Comparison of ENCODE assay signal across 13 mouse cellular contexts in genomic region chr11:24052882-24053281, GRCm38 (mm10). TPM values are rescaled to one million over a fixed set of nuclear protein-coding genes. Genes with fewer than 3 reads are reported as not detected.
A peak's percentile ranks its signal among the peaks of the same experiment; 100 is the strongest.
DNase-seq lines count a peak whose midpoint lies in the region; ATAC-seq and TF ChIP-seq lines count a peak whose summit lies in the region.
"Had no signal": no experiment of that assay in that cellular context is flagged by ENCODE, and none has a peak within 500 bp of the region (broad histone marks: within the 10 kb centered on the region; RNA-seq: fewer than 3 reads in every experiment).

No protein-coding gene starts in this region.

- H3K4me2 ChIP-seq in kidney, postnatal 0 days (ENCODE audit: low read length) = no peak overlapping the region
- no peak overlapping the region for H3K4me2 ChIP-seq in CH12.LX (ENCODE audit: insufficient read depth, low read depth, poor library complexity, severe bottlenecking)
- no peak overlapping the region for H3K4me2 ChIP-seq in embryonic facial prominence, embryonic 14.5 days (ENCODE audit: low read depth, low read length)
- H3K4me2 ChIP-seq: embryonic facial prominence, embryonic 13.5 days; limb, embryonic 13.5 days had no signal

- dilution Hi-C loops in CH12.LX (cut with MboI; ENCODE audit: extremely low pct_ligation_motif_present, extremely low pct_unique_long_range_greater_than_20kb, low sequenced_read_pairs) = no loop called here

- peak; percentile 44 for TF ChIP-seq RAD21 in CH12.LX (IDR thresholded peaks at IDR 0.05; ENCODE audit: low read depth, low read length)

- TF ChIP-seq CTCF in kidney, postnatal 0 days (IDR thresholded peaks at IDR 0.05; ENCODE audit: low read depth) = peak; percentile 42; the same call in 1 of the 2 replicates
- TF ChIP-seq CTCF in CH12.LX (conservative IDR thresholded peaks at IDR 0.05 in 1 of 2, IDR thresholded peaks at IDR 0.05 in 1 of 2; ENCODE audit: low read depth in 2 of 2, low read length in 2 of 2) (peak in 1 of 2 experiments; percentile 57; a peak in 2 of 4 replicates), G1E (IDR thresholded peaks at IDR 0.05; ENCODE audit: low read depth, low read length) (peak; percentile 10; the same call in 1 of the 2 replicates)

- H3K27me3 ChIP-seq in kidney, postnatal 0 days (ENCODE audit: insufficient read depth, low read length) = no peaks in the 10 kb centered on the region; the same call in 1 of the 2 replicates
- H3K27me3 ChIP-seq in CH12.LX (replicated peaks) (peaks cover 2% of the 10 kb centered on the region), G1E (ENCODE audit: insufficient read depth, low read length) (peaks cover 35% of the 10 kb centered on the region)
- no peaks in the 10 kb centered on the region for H3K27me3 ChIP-seq in embryonic facial prominence, embryonic 14.5 days (replicated peaks; ENCODE audit: control insufficient read depth, insufficient read depth, low read length)
- H3K27me3 ChIP-seq: embryonic facial prominence, embryonic 13.5 days had no signal

- no peaks in the 10 kb centered on the region for H3K36me3 ChIP-seq in kidney, postnatal 0 days (ENCODE audit: insufficient read depth, low read length)
- H3K36me3 ChIP-seq in CH12.LX (replicated peaks in 1 of 2; ENCODE audit: control insufficient read depth in 1 of 2, insufficient read depth in 1 of 2, low read length in 1 of 2) = no peaks in the 10 kb centered on the region
- no peaks in the 10 kb centered on the region for H3K36me3 ChIP-seq in G1E (replicated peaks)
- H3K36me3 ChIP-seq in embryonic facial prominence, embryonic 14.5 days (ENCODE audit: control insufficient read depth, insufficient read depth, low read length) = no peaks in the 10 kb centered on the region
- H3K36me3 ChIP-seq: embryonic facial prominence, embryonic 13.5 days; limb, embryonic 13.5 days had no signal

- peak; percentile 8 for DNase-seq in kidney, postnatal 0 days (ENCODE audit: low spot score)
- DNase-seq in kidney, adult 18-20 months = no peak
- DNase-seq in CH12.LX (ENCODE audit: extremely low read depth) (peak; percentile 34), G1E (ENCODE audit: low spot score) (no peak)
- peak; percentile 14 for DNase-seq in embryonic facial prominence, embryonic 14.5 days (ENCODE audit: low spot score)
- DNase-seq in layer of hippocampus, adult 11-12 months (ENCODE audit: low spot score) = no peak
- no peak for DNase-seq in left cerebral cortex, postnatal 10 days (ENCODE audit: extremely low spot score in 1 of 2, low spot score in 2 of 2)
- DNase-seq: gastrocnemius, adult 2 months; heart, postnatal 14 days; thymus, postnatal 25 days had no signal

- no peaks in the 10 kb centered on the region for H3K79me2 ChIP-seq in CH12.LX (replicated peaks; ENCODE audit: control insufficient read depth, extremely low read depth, insufficient read depth, poor library complexity, severe bottlenecking)

- no peak overlapping the region for H3K4me3 ChIP-seq in kidney, postnatal 0 days (replicated peaks; ENCODE audit: low read depth, low read length)
- no peak overlapping the region for H3K4me3 ChIP-seq in CH12.LX (replicated peaks in 1 of 3; ENCODE audit: low read depth in 2 of 3, low read length in 2 of 3, poor library complexity in 1 of 3)
- H3K4me3 ChIP-seq in G1E (ENCODE audit: low read depth, low read length) = no peak overlapping the region
- H3K4me3 ChIP-seq in embryonic facial prominence, embryonic 14.5 days (ENCODE audit: low read depth, low read length) = no peak overlapping the region
- H3K4me3 ChIP-seq: embryonic facial prominence, embryonic 13.5 days; gastrocnemius, adult 2 months; limb, embryonic 13.5 days had no signal

- WGBS in kidney, postnatal 0 days = 73% methylated on average over 6 of the region's 6 CpGs
- 72% methylated on average over 6 of the region's 6 CpGs for WGBS in embryonic facial prominence, embryonic 14.5 days

- no peak overlapping the region for H3K9ac ChIP-seq in kidney, postnatal 0 days (ENCODE audit: low read depth, low read length)
- H3K9ac ChIP-seq in CH12.LX (ENCODE audit: insufficient read depth, low read depth) = no peak overlapping the region
- H3K9ac ChIP-seq in embryonic facial prominence, embryonic 14.5 days (ENCODE audit: low read depth, low read length) = no peak overlapping the region
- H3K9ac ChIP-seq: embryonic facial prominence, embryonic 13.5 days; limb, embryonic 13.5 days had no signal

- intact Hi-C loops in left cerebral cortex, postnatal 10 days (cut with DNase I) = no loop called here

- no peak overlapping the region for H3K27ac ChIP-seq in kidney, postnatal 0 days
- H3K27ac ChIP-seq in CH12.LX (ENCODE audit: insufficient read depth, low read depth) = no peak overlapping the region
- H3K27ac ChIP-seq in embryonic facial prominence, embryonic 14.5 days (replicated peaks; ENCODE audit: low read depth, low read length) = no peak overlapping the region
- H3K27ac ChIP-seq: embryonic facial prominence, embryonic 13.5 days; gastrocnemius, adult 2 months; limb, embryonic 13.5 days had no signal

- no peaks in the 10 kb centered on the region for H3K4me1 ChIP-seq in kidney, postnatal 0 days (replicated peaks; ENCODE audit: insufficient read depth, low read length)
- H3K4me1 ChIP-seq in CH12.LX (ENCODE audit: control insufficient read depth in 1 of 2, insufficient read depth in 2 of 2) (peaks cover 0 to 8% of the 10 kb centered on the region in 2 experiments; a peak in 1 of 4 replicates), G1E (ENCODE audit: insufficient read depth, low read depth, low read length) (peaks cover 17% of the 10 kb centered on the region)
- peaks cover 4% of the 10 kb centered on the region; the same call in 1 of the 2 replicates for H3K4me1 ChIP-seq in embryonic facial prominence, embryonic 14.5 days (ENCODE audit: control insufficient read depth, insufficient read depth, low read length)

- TF ChIP-seq POLR2A in CH12.LX (IDR thresholded peaks at IDR 0.05; ENCODE audit: low read depth, low read length) = no peak

- no peaks in the 10 kb centered on the region for H3K9me3 ChIP-seq in kidney, postnatal 0 days (replicated peaks; ENCODE audit: low read length)
- peaks cover 4% of the 10 kb centered on the region for H3K9me3 ChIP-seq in CH12.LX (replicated peaks; ENCODE audit: low read length)
- no peaks in the 10 kb centered on the region for H3K9me3 ChIP-seq in G1E (replicated peaks)
- H3K9me3 ChIP-seq in embryonic facial prominence, embryonic 14.5 days (ENCODE audit: control insufficient read depth, low read length) = no peaks in the 10 kb centered on the region
- H3K9me3 ChIP-seq: embryonic facial prominence, embryonic 13.5 days; limb, embryonic 13.5 days had no signal

- no peak for TF ChIP-seq EP300 in CH12.LX (IDR thresholded peaks at IDR 0.05; ENCODE audit: low read length)

- no peak for ATAC-seq in kidney, postnatal 0 days (replicated peaks; ENCODE audit: low FRiP score, low read depth)
- no peak for ATAC-seq in G1E (ENCODE audit: extremely low read depth, insufficient number of reproducible peaks, low FRiP score, poor library complexity, severe bottlenecking)
- ATAC-seq in embryonic facial prominence, embryonic 14.5 days (ENCODE audit: low read depth) = no peak

- in situ Hi-C loops in CH12.LX (cut with MboI; ENCODE audit: low pct_ligation_motif_present, low pct_unique_long_range_greater_than_20kb, low sequenced_read_pairs) = loop anchor here (25.0 kb wide), 1 partner anchor 1259 kb away; no protein-coding TSS in a partner anchor

TF ChIP-seq in CH12.LX, 34 proteins besides CTCF, POLR2A, EP300 and RAD21:
- TF ChIP-seq MYC (IDR thresholded peaks at IDR 0.05; ENCODE audit: low read depth, low read length) = peak; percentile 56; the same call in 1 of the 2 replicates
- peak; percentile 50 for TF ChIP-seq SMC3 (IDR thresholded peaks at IDR 0.05; ENCODE audit: low read depth, low read length)
- TF ChIP-seq MEF2A (IDR thresholded peaks at IDR 0.05; ENCODE audit: borderline replicate concordance, low read depth, low read length) = no peak
- no peak for TF ChIP-seq PAX5 (IDR thresholded peaks at IDR 0.05; ENCODE audit: low read length)
- TF ChIP-seq MAX (IDR thresholded peaks at IDR 0.05; ENCODE audit: low read length) = peak; percentile 56; the same call in 1 of the 2 replicates

RNA-seq across cellular contexts. Expression of gene A830031A19Rik, which starts 22.0 kb away (rescaled TPM):
- not detected in 2 replicates for polyA plus RNA-seq in kidney, postnatal 0 days (2015; fragmentation: Nextera tagmentation; extraction: Ambion mirVana)
- not detected in 2 replicates for total RNA-seq in CH12.LX (2012; rRNA removed)
- total RNA-seq in CH12.LX (2014; rRNA removed) = not detected in 2 replicates
- not detected in 2 replicates for polyA plus RNA-seq in CH12.LX (2012; ENCODE audit: insufficient read length, low read depth)
- total RNA-seq in G1E (2014; fragmentation: Nextera tagmentation) = not detected in 2 replicates
- 0.16 TPM in 1 of 2 replicates, not detected in the other for total RNA-seq in G1E (2017)
- polyA plus RNA-seq in G1E (2012) = not detected in 2 replicates
- polyA plus RNA-seq in embryonic facial prominence, embryonic 14.5 days (2014; fragmentation: Nextera tagmentation; extraction: Ambion mirVana) = not detected in 2 replicates
- total RNA-seq in left cerebral cortex, postnatal 10 days (2021) = under 1 TPM; 0.49 to 0.94 TPM
- total RNA-seq: gastrocnemius, adult 2 months; heart, postnatal 14 days; neutrophil, adult 5-6 weeks had no signal
- polyA plus RNA-seq: embryonic facial prominence, embryonic 13.5 days; limb, embryonic 13.5 days had no signal

RNA-seq across cellular contexts. Expression of gene Bcl11a, which starts 25.0 kb away (rescaled TPM):
- 0.95 and 1.3 TPM in 2 replicates for polyA plus RNA-seq in kidney, postnatal 0 days (2015; fragmentation: Nextera tagmentation; extraction: Ambion mirVana)
- total RNA-seq in CH12.LX (2012; rRNA removed) (6.8 and 9.0 TPM in 2 replicates), CH12.LX (2014; rRNA removed) (13.4 and 13.9 TPM in 2 replicates), G1E (2014; fragmentation: Nextera tagmentation) (93.2 and 102 TPM in 2 replicates), G1E (2017) (20.6 and 25.4 TPM in 2 replicates)
- polyA plus RNA-seq in CH12.LX (2012; ENCODE audit: insufficient read length, low read depth) (52.1 and 57.9 TPM in 2 replicates), G1E (2012) (53.5 and 54.9 TPM in 2 replicates)
- polyA plus RNA-seq in embryonic facial prominence, embryonic 14.5 days (2014; fragmentation: Nextera tagmentation; extraction: Ambion mirVana) = 26.4 and 30.1 TPM in 2 replicates
- total RNA-seq in left cerebral cortex, postnatal 10 days (2021) = 100 to 1,000 TPM; 142 to 145 TPM
- total RNA-seq: gastrocnemius, adult 2 months had no signal

Comparison
In these comparisons a context has a peak if more than half of its experiments do, and no peak if none do; other contexts are left out.
1. DNase-seq: peak in kidney, postnatal 0 days (single experiment), CH12.LX (single experiment) and embryonic facial prominence, embryonic 14.5 days (single experiment); none in kidney, adult 18-20 months (single experiment), G1E (single experiment), layer of hippocampus, adult 11-12 months (single experiment) and left cerebral cortex, postnatal 10 days (0 of 2).
2. RNA of gene Bcl11a, which starts 25.0 kb away (polyA plus RNA-seq): 52.1 to 57.9 TPM in CH12.LX, 53.5 to 54.9 TPM in G1E and 26.4 to 30.1 TPM in embryonic facial prominence, embryonic 14.5 days; 0.95 to 1.3 TPM in kidney, postnatal 0 days; every median in the first group is over 10 times any median in the second.